In the genomic region with DNA sequence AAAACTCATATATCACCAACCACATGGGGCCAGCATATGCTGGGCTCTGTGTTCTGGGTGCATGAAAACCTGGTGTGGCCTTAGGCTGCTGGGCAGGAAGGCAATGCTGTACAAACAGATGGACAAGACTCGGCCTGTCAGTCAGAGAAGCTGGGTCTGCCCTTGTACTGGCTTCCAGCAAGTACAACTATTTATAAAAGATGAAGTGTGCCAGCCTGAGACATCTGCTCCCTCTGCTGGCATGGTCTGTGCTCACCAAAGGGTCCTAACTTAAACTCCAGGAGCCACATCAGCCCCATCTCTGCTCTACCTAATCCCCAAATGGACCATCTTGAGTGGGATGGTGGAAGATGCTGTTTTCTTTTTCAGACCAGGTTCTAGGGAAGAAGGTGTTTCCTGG, we compare ENCODE assay signal across 9 mouse cellular contexts.
DNase-seq lines count a peak whose midpoint lies in the region; ATAC-seq and TF ChIP-seq lines count a peak whose summit lies in the region.
"Had no signal": no experiment of that assay in that cellular context is flagged by ENCODE, and none has a peak within 500 bp of the region (broad histone marks: within the 10 kb centered on the region; RNA-seq: fewer than 3 reads in every experiment).

No protein-coding gene starts in this region.

- no peak for TF ChIP-seq EP300 in stomach, postnatal 0 days (optimal IDR thresholded peaks at IDR 0.05)

- no peak for TF ChIP-seq POLR2A in cortical plate, adult 2 months (IDR thresholded peaks at IDR 0.05; ENCODE audit: extremely low read depth, insufficient read depth, low read length)

- intact Hi-C loops in gastrocnemius, adult 2 months (cut with DNase I), result loop anchor here (5.0 kb wide), 1 partner anchor 85 kb away; no protein-coding TSS in a partner anchor
- intact Hi-C loops in gastrocnemius, postnatal 14 days (cut with DNase I; ENCODE audit: low total_unique reads), result no loop called here

- no peak overlapping the region for H3K4me3 ChIP-seq in gastrocnemius, adult 2 months
- no peak overlapping the region for H3K4me3 ChIP-seq in cortical plate, adult 2 months (ENCODE audit: insufficient read depth, low read length)
- H3K4me3 ChIP-seq in stomach, postnatal 0 days (ENCODE audit: low read depth, low read length), result no peak overlapping the region
- no peak overlapping the region for H3K4me3 ChIP-seq in intestine, embryonic 16.5 days (ENCODE audit: low read length)
- H3K4me3 ChIP-seq: embryonic facial prominence, embryonic 15.5 days had no signal

- TF ChIP-seq CTCF in gastrocnemius, adult 2 months (IDR thresholded peaks at IDR 0.05), result peak; percentile 37
- TF ChIP-seq CTCF in cortical plate, adult 2 months (IDR thresholded peaks at IDR 0.05; ENCODE audit: extremely low read depth, insufficient read depth, low read length), result peak; percentile 41; the same call in 1 of the 2 replicates
- peak; percentile 27 for TF ChIP-seq CTCF in stomach, postnatal 0 days (IDR thresholded peaks at IDR 0.05; ENCODE audit: low read depth)

- H3K9me3 ChIP-seq in stomach, postnatal 0 days (ENCODE audit: control insufficient read depth, low read length), result no peaks in the 10 kb centered on the region
- no peaks in the 10 kb centered on the region for H3K9me3 ChIP-seq in intestine, embryonic 16.5 days (ENCODE audit: control insufficient read depth, low read length)
- H3K9me3 ChIP-seq: embryonic facial prominence, embryonic 15.5 days; G1E had no signal

- no peak overlapping the region for H3K4me2 ChIP-seq in stomach, postnatal 0 days (replicated peaks; ENCODE audit: low read depth)
- H3K4me2 ChIP-seq in intestine, embryonic 16.5 days (ENCODE audit: low read depth, low read length), result no peak overlapping the region
- H3K4me2 ChIP-seq: embryonic facial prominence, embryonic 15.5 days had no signal

- no peaks in the 10 kb centered on the region for H3K36me3 ChIP-seq in stomach, postnatal 0 days (ENCODE audit: control insufficient read depth, insufficient read depth, low read length)
- H3K36me3 ChIP-seq in intestine, embryonic 16.5 days (ENCODE audit: control insufficient read depth, insufficient read depth, low read length), result no peaks in the 10 kb centered on the region
- H3K36me3 ChIP-seq: embryonic facial prominence, embryonic 15.5 days; G1E had no signal

- ATAC-seq in stomach, postnatal 0 days (ENCODE audit: low FRiP score, low TSS enrichment), result no peak
- ATAC-seq in intestine, embryonic 16.5 days, result no peak

- 65% methylated on average over 1 of the region's 1 CpGs for WGBS in stomach, postnatal 0 days
- 70% methylated on average over 1 of the region's 1 CpGs for WGBS in intestine, embryonic 16.5 days

- H3K9ac ChIP-seq in stomach, postnatal 0 days (ENCODE audit: low read length), result no peak overlapping the region
- no peak overlapping the region for H3K9ac ChIP-seq in intestine, embryonic 16.5 days (ENCODE audit: low read depth, low read length)
- H3K9ac ChIP-seq: embryonic facial prominence, embryonic 15.5 days had no signal

- H3K4me1 ChIP-seq in cortical plate, adult 2 months (ENCODE audit: control insufficient read depth, insufficient read depth, low read length), result peaks cover 29% of the 10 kb centered on the region
- no peaks in the 10 kb centered on the region for H3K4me1 ChIP-seq in stomach, postnatal 0 days (replicated peaks; ENCODE audit: control insufficient read depth, insufficient read depth)
- no peaks in the 10 kb centered on the region for H3K4me1 ChIP-seq in intestine, embryonic 16.5 days (ENCODE audit: control insufficient read depth, insufficient read depth, low read length)
- H3K4me1 ChIP-seq: embryonic facial prominence, embryonic 15.5 days had no signal

- no peak overlapping the region for H3K27ac ChIP-seq in gastrocnemius, adult 2 months
- H3K27ac ChIP-seq in cortical plate, adult 2 months (ENCODE audit: insufficient read depth, low read length), result no peak overlapping the region; the same call in 1 of the 2 replicates
- no peak overlapping the region for H3K27ac ChIP-seq in stomach, postnatal 0 days (replicated peaks)
- H3K27ac ChIP-seq in intestine, embryonic 16.5 days (ENCODE audit: low read length), result no peak overlapping the region
- H3K27ac ChIP-seq: embryonic facial prominence, embryonic 15.5 days had no signal

- DNase-seq in gastrocnemius, adult 2 months, result peak; percentile 27
- no peak for DNase-seq in gastrocnemius, postnatal 14 days
- peak; percentile 21 for DNase-seq in lung, postnatal 10 days
- no peak for DNase-seq in lung, postnatal 25 days (ENCODE audit: low spot score)
- no peak for DNase-seq in stomach, postnatal 0 days (ENCODE audit: low spot score)

- H3K27me3 ChIP-seq in stomach, postnatal 0 days (ENCODE audit: control insufficient read depth, insufficient read depth, low read length), result no peaks in the 10 kb centered on the region
- H3K27me3 ChIP-seq in intestine, embryonic 16.5 days (replicated peaks; ENCODE audit: control insufficient read depth, insufficient read depth, low read length), result no peaks in the 10 kb centered on the region
- H3K27me3 ChIP-seq: embryonic facial prominence, embryonic 15.5 days had no signal

Comparison
In these comparisons a context has a peak if more than half of its experiments do, and no peak if none do; other contexts are left out.
1. DNase-seq: peak in gastrocnemius, adult 2 months (single experiment) and lung, postnatal 10 days (single experiment); none in gastrocnemius, postnatal 14 days (single experiment), lung, postnatal 25 days (single experiment) and stomach, postnatal 0 days (single experiment).
2. Peak in every context shown above with its lines, with median percentiles within 50 percentile points of each other: CTCF ChIP-seq.